18 mouse cellular contexts compared by ENCODE assay signal in genomic region chr1:118741286-118741685, GRCm38 (mm10).
DNase-seq lines count a peak whose midpoint lies in the region; ATAC-seq and TF ChIP-seq lines count a peak whose summit lies in the region.
"Had no signal": no experiment of that assay in that cellular context is flagged by ENCODE, and none has a peak within 500 bp of the region (broad histone marks: within the 10 kb centered on the region; RNA-seq: fewer than 3 reads in every experiment).

No protein-coding gene starts in this region.

- no peak for TF ChIP-seq CTCF in kidney, adult 2 months (conservative IDR thresholded peaks at IDR 0.05; ENCODE audit: insufficient read depth, insufficient read length, low read depth, low read length)

- no peak overlapping the region for H3K9ac ChIP-seq in kidney, embryonic 15.5 days
- H3K9ac ChIP-seq in midbrain, embryonic 13.5 days (replicated peaks), result no peak overlapping the region
- H3K9ac ChIP-seq: liver, embryonic 12.5 days; stomach, embryonic 15.5 days had no signal

- H3K36me3 ChIP-seq in kidney, adult 2 months (ENCODE audit: control insufficient read depth, insufficient read depth, low read length), result no peaks in the 10 kb centered on the region
- H3K36me3 ChIP-seq in kidney, embryonic 15.5 days, result no peaks in the 10 kb centered on the region
- H3K36me3 ChIP-seq in midbrain, embryonic 13.5 days, result no peaks in the 10 kb centered on the region
- H3K36me3 ChIP-seq: heart, embryonic 10.5 days; liver, embryonic 12.5 days; stomach, embryonic 15.5 days had no signal

- H3K4me3 ChIP-seq in kidney, adult 2 months (ENCODE audit: insufficient read depth, low read depth, low read length), result no peak overlapping the region
- H3K4me3 ChIP-seq in kidney, embryonic 15.5 days (replicated peaks), result no peak overlapping the region
- H3K4me3 ChIP-seq in midbrain, embryonic 13.5 days (replicated peaks), result no peak overlapping the region
- H3K4me3 ChIP-seq: heart, embryonic 10.5 days; liver, embryonic 12.5 days; stomach, embryonic 15.5 days had no signal

- H3K27ac ChIP-seq in kidney, adult 2 months (ENCODE audit: insufficient read depth, low read depth, low read length), result no peak overlapping the region
- H3K27ac ChIP-seq in kidney, embryonic 15.5 days, result no peak overlapping the region
- no peak overlapping the region for H3K27ac ChIP-seq in midbrain, embryonic 13.5 days
- H3K27ac ChIP-seq: heart, embryonic 10.5 days; liver, embryonic 12.5 days; stomach, embryonic 15.5 days had no signal

- WGBS in kidney, adult 2 months, result 34% methylated on average over 5 of the region's 5 CpGs
- WGBS in kidney, embryonic 15.5 days, result 84% methylated on average over 5 of the region's 5 CpGs
- 93% methylated on average over 5 of the region's 5 CpGs for WGBS in midbrain, embryonic 13.5 days

- ATAC-seq in kidney, embryonic 15.5 days (replicated peaks; ENCODE audit: low FRiP score), result no peak
- ATAC-seq in midbrain, embryonic 13.5 days, result no peak
- ATAC-seq: forebrain, embryonic 16.5 days; liver, embryonic 12.5 days had no signal

- TF ChIP-seq POLR2A in kidney, adult 2 months (IDR thresholded peaks at IDR 0.05; ENCODE audit: low read depth, low read length), result no peak

- H3K9me3 ChIP-seq in kidney, embryonic 15.5 days (replicated peaks), result peaks cover 3% of the 10 kb centered on the region; the same call in 1 of the 2 replicates
- no peaks in the 10 kb centered on the region for H3K9me3 ChIP-seq in midbrain, embryonic 13.5 days
- H3K9me3 ChIP-seq: heart, embryonic 10.5 days; liver, embryonic 12.5 days; stomach, embryonic 15.5 days had no signal

- no peaks in the 10 kb centered on the region for H3K4me1 ChIP-seq in kidney, adult 2 months (ENCODE audit: control insufficient read depth, insufficient read depth, low read length)
- no peaks in the 10 kb centered on the region for H3K4me1 ChIP-seq in kidney, embryonic 15.5 days
- no peaks in the 10 kb centered on the region for H3K4me1 ChIP-seq in midbrain, embryonic 13.5 days (replicated peaks)
- H3K4me1 ChIP-seq: liver, embryonic 12.5 days; stomach, embryonic 15.5 days had no signal

- H3K27me3 ChIP-seq in kidney, adult 2 months (replicated peaks; ENCODE audit: control insufficient read depth, insufficient read depth, low read length), result no peaks in the 10 kb centered on the region
- no peaks in the 10 kb centered on the region for H3K27me3 ChIP-seq in kidney, embryonic 15.5 days
- H3K27me3 ChIP-seq in midbrain, embryonic 13.5 days, result no peaks in the 10 kb centered on the region
- H3K27me3 ChIP-seq: liver, embryonic 12.5 days; stomach, embryonic 15.5 days had no signal

- peak; percentile 12 for DNase-seq in cerebellum, adult 11-12 months
- no peak for DNase-seq in cerebellum, postnatal 4 days (ENCODE audit: low spot score in 2 of 2)
- peak; percentile 71 for DNase-seq in kidney, adult 2 months
- peak; percentile 65 to 78 for DNase-seq in cerebellum, postnatal 14 days
- peak; percentile 52 for DNase-seq in gonadal fat pad, adult 2 months (ENCODE audit: low read depth)
- DNase-seq in lung, postnatal 4 days, result no peak
- DNase-seq: embryo, embryonic 11 days; layer of hippocampus, adult 9-11 months; lung, postnatal 10 days; right cerebral cortex, postnatal 4 days; thymus, postnatal 14 days had no signal

- no peak overlapping the region for H3K4me2 ChIP-seq in kidney, embryonic 15.5 days
- no peak overlapping the region for H3K4me2 ChIP-seq in midbrain, embryonic 13.5 days (replicated peaks)
- H3K4me2 ChIP-seq: liver, embryonic 12.5 days; midbrain, embryonic 11.5 days; stomach, embryonic 15.5 days had no signal

Comparison
In these comparisons a context has a peak if more than half of its experiments do, and no peak if none do; other contexts are left out.
1. DNase-seq: peak in cerebellum, adult 11-12 months (single experiment), kidney, adult 2 months (single experiment), cerebellum, postnatal 14 days (2 of 2) and gonadal fat pad, adult 2 months (single experiment); none in cerebellum, postnatal 4 days (0 of 2) and lung, postnatal 4 days (0 of 2).